Mouse (Mus musculus) adrenal gland, adult 10 weeks (tissue): ENCODE results near the gene Efcab11. TPM values are rescaled to one million over a fixed set of nuclear protein-coding genes. Genes with fewer than 3 reads are reported as not detected.

Experiments
- polyA plus RNA-seq: library from polyadenylated mRNA; stranded (reverse); fragments of 350-450 nt; fragmentation: Illumina TruSeq; extraction: RNeasy Lipid Tissue Mini Kit (QIAGEN cat#74804); gene quantifications from one replicate; pipeline ENCODE4 v1.2.3, GENCODE M21; 2014; ENCODE audit warnings: low read depth, low replicate concordance

Gene Efcab11
- 1.2 TPM for polyA plus RNA-seq

DNA sequence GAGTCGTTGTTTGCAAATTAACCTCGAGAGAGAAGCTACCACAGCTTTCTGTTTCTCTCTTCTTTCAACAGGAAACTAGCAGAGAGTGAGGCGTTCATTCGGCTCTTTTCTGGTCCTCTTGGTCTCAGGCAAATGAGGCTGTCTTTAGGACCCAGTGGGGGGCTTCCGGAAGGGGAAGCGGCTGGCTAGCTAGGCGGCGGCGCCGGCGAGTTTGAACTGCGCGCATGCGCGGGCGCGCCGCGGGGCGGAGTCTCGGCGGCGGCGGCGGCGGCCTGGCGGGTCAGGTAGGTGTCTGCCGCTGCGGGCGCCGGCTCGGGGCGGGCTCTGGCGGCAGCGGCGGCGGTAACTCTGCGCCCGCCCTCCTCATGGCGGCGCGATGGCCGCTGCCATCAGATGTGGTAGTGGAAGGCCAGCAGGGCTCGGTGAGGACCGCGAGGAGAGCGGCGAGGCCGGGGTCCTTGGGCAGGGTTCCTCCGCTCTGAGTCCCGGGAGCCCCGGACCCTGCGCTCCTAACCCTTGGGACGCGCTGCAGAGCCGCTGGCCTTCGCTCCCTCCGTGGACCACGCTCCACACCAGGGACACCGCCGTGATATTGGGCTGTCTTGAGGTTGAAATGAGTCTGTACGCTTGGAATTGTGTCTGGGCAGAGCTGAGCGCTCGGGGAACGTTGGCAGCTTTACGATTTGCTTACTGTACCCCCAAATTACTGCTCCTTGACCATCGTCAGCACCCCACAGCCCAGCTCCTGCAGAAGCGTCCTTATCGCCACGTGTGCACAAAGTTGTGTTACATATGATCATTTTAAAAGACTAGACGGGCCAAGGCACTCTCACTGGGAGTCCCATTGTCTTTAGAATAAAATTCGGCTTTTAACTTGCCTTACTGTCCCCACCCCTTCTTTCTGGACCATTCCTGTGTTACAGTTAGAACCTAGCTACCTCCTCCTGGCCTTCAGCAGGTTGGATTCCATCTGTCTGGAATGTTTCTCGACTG, at the start of gene Efcab11, which contains the start of gene Tdp1:
TSS of gene Efcab11 (minus strand) at position 171 of the 993 bp plus-strand sequence.
TSS of gene Tdp1 (plus strand) at position 249 of the 993 bp plus-strand sequence.

Other genes with a start within 250 kb of the Efcab11 start
- 3.7 TPM for gene Tdp1, start 78 bp upstream of the Efcab11 start, polyA plus RNA-seq
- gene Kcnk13, start 80.1 kb upstream of the Efcab11 start, polyA plus RNA-seq: 0.93 TPM
- gene Psmc1, start 225.7 kb upstream of the Efcab11 start, polyA plus RNA-seq: 497 TPM